9 mouse cellular contexts compared by ENCODE assay signal in genomic region chr8:107437711-107438110, GRCm38 (mm10). TPM values are rescaled to one million over a fixed set of nuclear protein-coding genes. Genes with fewer than 3 reads are reported as not detected.
DNase-seq lines count a peak whose midpoint lies in the region; ATAC-seq lines count a peak whose summit lies in the region.
"Had no signal": no experiment of that assay in that cellular context is flagged by ENCODE, and none has a peak within 500 bp of the region (broad histone marks: within the 10 kb centered on the region; RNA-seq: fewer than 3 reads in every experiment).

No protein-coding gene starts in this region.

- H3K9ac ChIP-seq in hindbrain, embryonic 16.5 days (ENCODE audit: low read depth, low read length): no peak overlapping the region
- no peak overlapping the region for H3K9ac ChIP-seq in kidney, embryonic 15.5 days
- no peak overlapping the region for H3K9ac ChIP-seq in midbrain, embryonic 12.5 days (replicated peaks)

- peaks cover 18% of the 10 kb centered on the region for H3K4me1 ChIP-seq in hindbrain, embryonic 10.5 days (replicated peaks)
- H3K4me1 ChIP-seq in hindbrain, embryonic 16.5 days (ENCODE audit: control insufficient read depth, insufficient read depth, low read depth, low read length): peaks cover 13% of the 10 kb centered on the region
- peaks cover 20% of the 10 kb centered on the region for H3K4me1 ChIP-seq in kidney, embryonic 15.5 days
- H3K4me1 ChIP-seq in midbrain, embryonic 12.5 days: peaks cover 12% of the 10 kb centered on the region

- H3K9me3 ChIP-seq in hindbrain, embryonic 10.5 days: no peaks in the 10 kb centered on the region
- H3K9me3 ChIP-seq in hindbrain, embryonic 16.5 days (ENCODE audit: control insufficient read depth, low read length): no peaks in the 10 kb centered on the region
- H3K9me3 ChIP-seq in kidney, embryonic 15.5 days (replicated peaks): no peaks in the 10 kb centered on the region
- H3K9me3 ChIP-seq in midbrain, embryonic 12.5 days: no peaks in the 10 kb centered on the region
- H3K9me3 ChIP-seq: stomach, embryonic 15.5 days had no signal

- no peak overlapping the region for H3K27ac ChIP-seq in hindbrain, embryonic 10.5 days
- H3K27ac ChIP-seq in hindbrain, embryonic 16.5 days (ENCODE audit: low read depth, low read length): no peak overlapping the region
- H3K27ac ChIP-seq in kidney, embryonic 15.5 days: peak overlapping the region; percentile 58
- no peak overlapping the region for H3K27ac ChIP-seq in midbrain, embryonic 12.5 days (replicated peaks)

- no peak for ATAC-seq in hindbrain, embryonic 16.5 days
- ATAC-seq in kidney, embryonic 15.5 days (replicated peaks; ENCODE audit: low FRiP score): no peak
- no peak for ATAC-seq in midbrain, embryonic 12.5 days (ENCODE audit: low FRiP score, low read depth)

- peaks cover 17% of the 10 kb centered on the region for H3K36me3 ChIP-seq in hindbrain, embryonic 10.5 days
- H3K36me3 ChIP-seq in hindbrain, embryonic 16.5 days (ENCODE audit: control insufficient read depth, insufficient read depth, low read length): no peaks in the 10 kb centered on the region
- no peaks in the 10 kb centered on the region for H3K36me3 ChIP-seq in kidney, embryonic 15.5 days
- no peaks in the 10 kb centered on the region for H3K36me3 ChIP-seq in midbrain, embryonic 12.5 days
- H3K36me3 ChIP-seq: stomach, embryonic 15.5 days had no signal

- no peak overlapping the region for H3K4me2 ChIP-seq in hindbrain, embryonic 16.5 days (ENCODE audit: low read length)
- 0 out of 2 replicates have a peak overlapping the region, but pooled peaks have one; percentile 70 for H3K4me2 ChIP-seq in kidney, embryonic 15.5 days
- peak overlapping the region; percentile 68 for H3K4me2 ChIP-seq in midbrain, embryonic 12.5 days (replicated peaks)

- H3K4me3 ChIP-seq in hindbrain, embryonic 10.5 days: peak overlapping the region; percentile 89; the same call in 1 of the 2 replicates
- no peak overlapping the region for H3K4me3 ChIP-seq in hindbrain, embryonic 16.5 days (ENCODE audit: low read length)
- no peak overlapping the region for H3K4me3 ChIP-seq in kidney, embryonic 15.5 days (replicated peaks)
- no peak overlapping the region for H3K4me3 ChIP-seq in midbrain, embryonic 12.5 days

- WGBS in hindbrain, embryonic 10.5 days: 74% methylated on average over 2 of the region's 2 CpGs
- 62% methylated on average over 2 of the region's 2 CpGs for WGBS in hindbrain, embryonic 16.5 days
- WGBS in kidney, embryonic 15.5 days: 59% methylated on average over 2 of the region's 2 CpGs
- WGBS in midbrain, embryonic 12.5 days: 64% methylated on average over 2 of the region's 2 CpGs

- no peaks in the 10 kb centered on the region for H3K27me3 ChIP-seq in hindbrain, embryonic 10.5 days (ENCODE audit: insufficient read depth, poor library complexity, severe bottlenecking)
- H3K27me3 ChIP-seq in hindbrain, embryonic 16.5 days (replicated peaks; ENCODE audit: control insufficient read depth, insufficient read depth, low read length): no peaks in the 10 kb centered on the region
- no peaks in the 10 kb centered on the region for H3K27me3 ChIP-seq in kidney, embryonic 15.5 days
- no peaks in the 10 kb centered on the region for H3K27me3 ChIP-seq in midbrain, embryonic 12.5 days
- H3K27me3 ChIP-seq: stomach, embryonic 15.5 days had no signal

- DNase-seq in hindbrain, embryonic 10.5 days (ENCODE audit: low spot score): no peak
- DNase-seq in adipocyte (ENCODE audit: low spot score): peak; percentile 39
- no peak for DNase-seq in testis, postnatal 14 days (ENCODE audit: low spot score)
- DNase-seq in adrenal gland, adult (ENCODE audit: inconsistent age in 2 of 2, low spot score in 1 of 2): no peak
- DNase-seq in spleen, postnatal 36 days (ENCODE audit: low spot score in 2 of 2): no peak

RNA-seq across cellular contexts. Expression of gene Wwp2, which starts 1.5 kb away (rescaled TPM):
- 61.7 and 64.6 TPM in 2 replicates for polyA plus RNA-seq in hindbrain, embryonic 10.5 days (2016; fragmentation: Nextera tagmentation; extraction: Ambion mirVana)
- 32.6 and 39.5 TPM in 2 replicates for polyA plus RNA-seq in hindbrain, embryonic 16.5 days (2015; fragmentation: Nextera tagmentation; extraction: Ambion mirVana)
- 42.0 and 50.4 TPM in 2 replicates for polyA plus RNA-seq in kidney, embryonic 15.5 days (2015; fragmentation: Nextera tagmentation; extraction: Ambion mirVana)
- 61.9 and 81.2 TPM in 2 replicates for polyA plus RNA-seq in midbrain, embryonic 12.5 days (2016; fragmentation: Nextera tagmentation; extraction: Ambion mirVana)

RNA-seq across cellular contexts. Expression of gene Nob1, which starts 12.9 kb away (rescaled TPM):
- polyA plus RNA-seq in hindbrain, embryonic 10.5 days (2016; fragmentation: Nextera tagmentation; extraction: Ambion mirVana): 91.8 and 92.7 TPM in 2 replicates
- 64.2 and 65.2 TPM in 2 replicates for polyA plus RNA-seq in hindbrain, embryonic 16.5 days (2015; fragmentation: Nextera tagmentation; extraction: Ambion mirVana)
- polyA plus RNA-seq in kidney, embryonic 15.5 days (2015; fragmentation: Nextera tagmentation; extraction: Ambion mirVana): 86.1 and 89.0 TPM in 2 replicates
- 72.8 and 80.7 TPM in 2 replicates for polyA plus RNA-seq in midbrain, embryonic 12.5 days (2016; fragmentation: Nextera tagmentation; extraction: Ambion mirVana)

RNA-seq across cellular contexts. Expression of gene Nqo1, which starts 34.7 kb away (rescaled TPM):
- polyA plus RNA-seq in hindbrain, embryonic 10.5 days (2016; fragmentation: Nextera tagmentation; extraction: Ambion mirVana): 4.5 and 5.5 TPM in 2 replicates
- 13.3 and 15.1 TPM in 2 replicates for polyA plus RNA-seq in hindbrain, embryonic 16.5 days (2015; fragmentation: Nextera tagmentation; extraction: Ambion mirVana)
- 10.7 and 11.5 TPM in 2 replicates for polyA plus RNA-seq in kidney, embryonic 15.5 days (2015; fragmentation: Nextera tagmentation; extraction: Ambion mirVana)
- 5.2 and 5.6 TPM in 2 replicates for polyA plus RNA-seq in midbrain, embryonic 12.5 days (2016; fragmentation: Nextera tagmentation; extraction: Ambion mirVana)
